Mouse (Mus musculus): ENCODE measurements at regions not wholly inside any gene's neighbourhood (a gene's known extent, or its start where the extent isn't known, plus 50 kb on each side); places are given as distances from the start of the nearest gene placed in this dataset.

- TF ChIP-seq CTCF (IDR thresholded peaks at IDR 0.05; ENCODE audit: low read depth, low read length): no peak
- TF ChIP-seq POLR2A (IDR thresholded peaks at IDR 0.05; ENCODE audit: extremely low read depth, insufficient read depth, low read length): no peak
Observed at GRCm38 (mm10) chr12:94580345-94580744, 1111.7 kb upstream of the Flrt2 start.
